Mouse (Mus musculus): ENCODE measurements around the gene Sertad4. TPM values are rescaled to one million over a fixed set of nuclear protein-coding genes. Genes with fewer than 3 reads are reported as not detected.

Gene Sertad4
- polyA plus RNA-seq, 1 experiment from 2014 or later: 12.3 TPM

DNA sequence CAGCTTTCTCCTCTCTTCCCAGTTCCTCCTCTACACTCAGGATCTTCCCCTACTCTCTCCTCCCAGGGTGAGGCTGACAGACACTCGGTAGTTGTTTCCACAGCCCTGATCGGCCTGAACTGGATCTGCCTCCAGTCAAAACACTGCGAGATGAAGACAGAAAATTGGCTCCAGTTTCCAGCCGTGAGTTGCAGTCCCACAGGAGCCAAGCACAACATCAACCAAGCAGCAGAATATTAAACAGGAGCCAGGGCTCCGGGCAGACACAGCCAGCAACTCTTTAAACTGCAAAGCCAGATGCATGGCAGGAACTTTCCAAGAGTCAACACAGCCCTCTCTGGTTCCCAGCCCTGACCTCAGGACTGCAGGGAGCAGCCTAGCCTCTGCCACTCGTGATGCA lies 3.9 kb downstream of the Sertad4 start:
- Histone ChIP-seq H3K9ac (no peak overlapping the region), H3K4me2 (peak overlapping the region; percentile 31), H3K27ac (peak overlapping the region; percentile 68), H3K36me3 (peaks cover 15% of the 10 kb centered on the region), H3K9me3 (replicated peaks) (no peaks in the 10 kb centered on the region), H3K27me3 (peaks cover 16% of the 10 kb centered on the region), H3K4me3 (peak overlapping the region; percentile 4; the same call in 1 of the 2 replicates), H3K4me1 (replicated peaks) (peaks cover 41% of the 10 kb centered on the region)
- peak; percentile 79 for ATAC-seq (replicated peaks; ENCODE audit: insufficient number of reproducible peaks, insufficient read depth, low FRiP score, low read depth)
- 5% methylated on average over 6 of the region's 6 CpGs for WGBS

DNA sequence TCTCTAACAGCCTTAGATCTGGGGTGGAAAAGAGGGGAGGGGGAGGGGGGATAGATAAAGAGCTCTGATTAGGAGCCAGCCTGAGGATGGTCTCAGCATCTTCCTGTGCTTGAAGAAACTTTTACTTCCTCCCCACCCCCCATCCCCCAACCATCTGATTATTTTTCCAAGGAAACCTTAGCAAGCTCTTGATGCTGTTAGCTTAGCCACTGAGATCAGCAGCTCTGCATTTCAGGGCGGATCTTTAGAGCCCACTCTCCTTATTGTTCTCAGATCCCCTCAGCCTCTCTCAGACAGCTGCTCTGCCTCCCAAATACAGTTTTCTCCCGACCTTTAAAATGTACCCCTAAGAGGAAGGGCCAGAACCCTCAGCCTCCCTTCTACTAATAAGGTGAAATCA lies 4.4 kb downstream of the Sertad4 start:
- H3K9ac ChIP-seq: 0 out of 2 replicates have a peak overlapping the region, but pooled peaks have one; percentile 8
- H3K36me3 ChIP-seq: peaks cover 16% of the 10 kb centered on the region
- peaks cover 38% of the 10 kb centered on the region for H3K4me1 ChIP-seq (replicated peaks)
- peaks cover 11% of the 10 kb centered on the region for H3K27me3 ChIP-seq
- H3K4me3 ChIP-seq: peak overlapping the region; percentile 4; the same call in 1 of the 2 replicates
- peak overlapping the region; percentile 31 for H3K4me2 ChIP-seq
- H3K9me3 ChIP-seq (replicated peaks): no peaks in the 10 kb centered on the region
- ATAC-seq (replicated peaks; ENCODE audit: insufficient number of reproducible peaks, insufficient read depth, low FRiP score, low read depth): no peak
- peak overlapping the region; percentile 68 for H3K27ac ChIP-seq
- WGBS: 8% methylated on average over 2 of the region's 2 CpGs

DNA sequence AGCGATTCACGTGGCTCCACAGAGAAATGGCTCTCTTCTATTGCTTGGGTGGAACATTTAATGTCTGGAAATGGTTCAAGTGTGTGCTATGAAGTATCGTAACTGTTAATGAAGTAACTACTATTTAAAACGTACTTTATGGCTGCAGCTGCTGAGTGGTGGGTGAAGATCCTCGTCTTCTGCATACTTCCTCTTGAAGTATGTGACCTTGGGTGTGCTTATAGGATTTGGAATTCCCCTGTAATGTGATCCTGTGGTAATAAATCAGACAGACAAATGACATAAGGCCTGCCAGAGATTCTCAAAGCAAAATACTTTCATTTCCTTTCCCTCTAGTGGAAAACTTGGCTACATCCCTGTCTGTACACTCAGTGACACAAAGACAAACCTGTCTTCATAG lies 5.9 kb downstream of the Sertad4 start:
- Histone ChIP-seq H3K9me3 (replicated peaks) (no peaks in the 10 kb centered on the region), H3K27ac (no peak overlapping the region), H3K36me3 (peaks cover 17% of the 10 kb centered on the region), H3K4me2 (no peak overlapping the region), H3K4me3 (no peak overlapping the region), H3K27me3 (peaks cover 11% of the 10 kb centered on the region), H3K4me1 (replicated peaks) (peaks cover 35% of the 10 kb centered on the region), H3K9ac (no peak overlapping the region)
- WGBS: 59% methylated on average over 5 of the region's 5 CpGs
- ATAC-seq (replicated peaks; ENCODE audit: insufficient number of reproducible peaks, insufficient read depth, low FRiP score, low read depth): no peak

DNA sequence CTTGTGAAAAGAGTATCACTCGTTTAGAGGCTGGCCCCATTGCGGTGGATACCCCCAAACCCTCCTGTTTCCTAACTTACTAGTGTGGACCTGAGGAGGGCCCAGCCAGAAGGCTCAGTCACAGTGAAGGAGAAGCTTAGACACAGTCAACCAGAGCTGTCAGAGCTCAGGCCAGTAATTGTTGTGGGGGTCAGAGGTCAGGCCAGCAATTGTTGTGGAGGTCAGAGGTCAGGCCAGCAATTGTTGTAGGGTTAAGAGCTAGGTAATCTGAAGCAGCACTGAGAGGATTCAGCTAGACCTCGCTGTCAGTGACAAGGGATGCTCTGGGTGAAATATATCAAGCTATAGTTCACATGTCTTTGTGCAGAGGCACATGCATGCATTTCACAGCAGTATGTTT lies 8.3 kb downstream of the Sertad4 start:
- no peak for ATAC-seq (replicated peaks; ENCODE audit: insufficient number of reproducible peaks, insufficient read depth, low FRiP score, low read depth)
- H3K4me3 ChIP-seq: no peak overlapping the region
- no peak overlapping the region for H3K4me2 ChIP-seq
- WGBS: 76% methylated on average over 3 of the region's 3 CpGs
- peaks cover 25% of the 10 kb centered on the region for H3K4me1 ChIP-seq (replicated peaks)
- H3K9me3 ChIP-seq (replicated peaks): no peaks in the 10 kb centered on the region
- H3K27me3 ChIP-seq: peaks cover 3% of the 10 kb centered on the region; the same call in 1 of the 2 replicates
- H3K36me3 ChIP-seq: peaks cover 17% of the 10 kb centered on the region
- H3K9ac ChIP-seq: no peak overlapping the region
- H3K27ac ChIP-seq: no peak overlapping the region

DNA sequence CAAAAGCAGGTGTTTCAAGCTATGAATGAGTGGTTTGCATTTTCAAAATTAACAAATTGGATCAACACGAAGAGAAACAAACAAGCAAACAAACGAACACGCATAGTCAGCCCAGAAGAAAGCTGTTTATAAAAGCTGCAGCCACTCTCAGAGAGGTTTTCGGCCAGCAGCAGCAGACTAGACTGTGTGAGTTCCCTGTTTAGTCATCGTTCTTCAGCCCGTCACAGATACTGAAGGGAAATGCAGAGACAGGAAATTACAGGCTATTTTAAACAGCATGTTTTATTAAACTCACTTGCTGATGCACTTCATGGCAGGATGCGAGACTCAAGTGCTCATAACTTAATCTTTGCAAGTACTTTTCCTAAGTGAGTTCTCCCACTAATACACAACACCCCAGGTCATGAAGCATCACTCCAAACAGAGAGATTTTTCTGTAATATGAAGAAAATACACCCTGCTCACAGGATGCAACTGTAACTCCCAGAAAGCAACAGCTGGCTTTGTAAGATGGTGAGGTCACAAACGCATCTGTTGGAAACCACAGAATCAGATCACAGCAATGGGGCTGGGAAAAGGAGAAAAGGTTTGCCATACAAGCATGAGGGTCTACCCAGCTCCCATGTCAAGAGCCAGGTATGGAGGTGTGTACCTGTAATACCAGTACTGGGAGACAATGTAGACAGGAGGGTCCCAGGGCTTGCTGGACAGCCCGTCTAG lies 14.3 kb downstream of the Sertad4 start:
- H3K36me3 ChIP-seq: peaks cover 2% of the 10 kb centered on the region; the same call in 1 of the 2 replicates
- no peaks in the 10 kb centered on the region for H3K9me3 ChIP-seq (replicated peaks)
- H3K27ac ChIP-seq: no peak overlapping the region
- no peaks in the 10 kb centered on the region; the same call in 1 of the 2 replicates for H3K4me1 ChIP-seq (replicated peaks)
- H3K9ac ChIP-seq: no peak overlapping the region
- ATAC-seq (replicated peaks; ENCODE audit: insufficient number of reproducible peaks, insufficient read depth, low FRiP score, low read depth): no peak
- 55% methylated on average over 9 of the region's 9 CpGs for WGBS
- H3K4me3 ChIP-seq: no peak overlapping the region
- H3K27me3 ChIP-seq: peaks cover 3% of the 10 kb centered on the region
- no peak overlapping the region for H3K4me2 ChIP-seq

DNA sequence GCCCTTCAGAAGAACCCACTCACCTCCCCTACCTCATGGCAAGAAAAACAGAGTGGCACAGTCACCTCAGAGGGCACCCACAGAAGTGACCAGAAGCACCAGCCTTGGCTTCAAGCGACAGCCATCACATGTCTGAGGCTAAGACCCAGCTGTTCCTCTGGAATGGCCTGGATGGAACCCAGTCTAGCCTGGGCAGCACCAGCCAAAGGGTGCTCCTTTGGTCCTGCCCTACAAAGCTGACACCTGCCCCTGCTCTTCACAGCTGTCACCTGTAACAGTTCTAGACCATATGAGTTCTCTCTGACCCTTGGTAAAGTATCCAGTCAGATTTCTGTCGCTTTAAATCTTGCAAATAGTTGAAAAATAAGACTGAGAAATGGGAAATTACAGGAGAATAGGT lies 14.9 kb downstream of the Sertad4 start:
- no peak for ATAC-seq (replicated peaks; ENCODE audit: insufficient number of reproducible peaks, insufficient read depth, low FRiP score, low read depth)
- 61% methylated on average over 2 of the region's 2 CpGs for WGBS

DNA sequence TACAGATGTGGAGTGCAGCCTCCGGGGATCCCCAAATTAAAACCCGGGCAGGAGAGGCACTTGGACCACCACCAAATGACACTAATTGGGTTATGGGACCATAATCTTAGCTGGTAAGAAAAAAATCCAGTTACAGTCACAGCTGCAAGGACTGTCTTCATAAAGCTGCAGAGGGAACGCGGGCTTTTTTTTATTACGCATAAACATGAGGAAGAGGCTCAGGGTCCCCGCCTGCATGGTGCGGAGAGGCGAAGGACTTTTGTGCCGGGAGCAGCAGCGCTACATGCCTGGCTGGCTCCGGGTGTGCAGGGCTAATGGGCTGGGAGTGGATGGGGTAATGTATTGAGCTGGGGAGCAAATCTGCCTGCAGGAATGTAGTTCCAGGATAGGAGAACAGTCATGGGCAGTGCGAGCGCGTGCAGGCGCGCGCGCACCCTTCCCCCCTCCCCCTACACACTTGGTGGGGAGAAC lies 20.3 kb downstream of the Sertad4 start:
- Histone ChIP-seq H3K27ac (peak overlapping the region; percentile 61), H3K9me3 (replicated peaks) (no peaks in the 10 kb centered on the region), H3K27me3 (peaks cover 35% of the 10 kb centered on the region), H3K4me1 (replicated peaks) (peaks cover 26% of the 10 kb centered on the region), H3K36me3 (no peaks in the 10 kb centered on the region), H3K4me2 (peak overlapping the region; percentile 98), H3K9ac (peak overlapping the region; percentile 65), H3K4me3 (peak overlapping the region; percentile 65)
- WGBS: 5% methylated on average over 18 of the region's 18 CpGs
- peak; percentile 30; the same call in 1 of the 2 replicates for ATAC-seq (replicated peaks; ENCODE audit: insufficient number of reproducible peaks, insufficient read depth, low FRiP score, low read depth)

More for the DNA sequence above, 14.9 kb downstream of the Sertad4 start:
- Histone ChIP-seq H3K27me3 (peaks cover 8% of the 10 kb centered on the region), H3K27ac (no peak overlapping the region), H3K4me1 (replicated peaks) (no peaks in the 10 kb centered on the region; the same call in 1 of the 2 replicates), H3K9me3 (replicated peaks) (no peaks in the 10 kb centered on the region), H3K36me3 (no peaks in the 10 kb centered on the region), H3K9ac (no peak overlapping the region), H3K4me2 (no peak overlapping the region), H3K4me3 (no peak overlapping the region)

DNA sequence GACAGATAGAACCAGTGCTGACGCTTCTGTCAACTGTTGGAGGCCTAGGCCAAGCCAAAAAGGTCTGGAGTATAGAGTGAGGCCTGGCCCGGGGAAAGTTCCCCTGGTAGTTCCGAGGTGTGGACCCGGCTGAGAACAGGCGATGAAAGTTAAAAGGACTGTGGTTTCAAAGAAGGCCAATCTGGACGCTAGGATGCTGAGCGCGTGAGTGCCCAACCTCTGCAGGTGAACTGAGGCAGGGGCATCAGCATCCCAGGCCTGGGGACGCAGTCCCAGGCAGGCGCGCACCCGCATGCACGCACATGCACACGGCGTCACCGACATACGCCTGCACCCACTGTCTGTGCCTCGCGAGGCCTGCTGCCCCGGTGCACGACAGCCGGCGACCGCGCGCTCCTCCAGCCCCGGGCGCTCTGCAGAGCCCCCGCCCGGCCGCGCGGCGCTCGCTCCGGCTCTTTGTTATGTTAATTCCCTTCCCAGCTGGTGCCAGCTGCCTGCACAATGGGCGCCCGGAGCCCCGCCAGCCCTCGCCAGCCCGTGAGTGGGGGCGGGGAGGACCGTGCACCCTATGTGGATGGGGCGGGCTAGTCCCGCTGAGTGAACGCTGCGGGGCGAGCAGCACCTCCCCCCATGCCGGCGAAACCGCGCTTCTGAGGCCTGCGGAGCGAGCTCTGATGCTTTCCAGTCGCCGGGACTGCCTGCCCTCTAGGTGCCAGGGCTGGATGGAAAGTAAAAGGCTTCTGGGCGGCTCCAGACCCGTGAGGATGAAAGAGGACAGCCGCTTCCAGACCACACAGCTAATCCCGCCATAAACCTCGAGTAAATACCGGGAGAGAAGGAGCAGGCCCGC lies 21.0 kb downstream of the Sertad4 start:
- Histone ChIP-seq H3K27me3 (peaks cover 35% of the 10 kb centered on the region), H3K36me3 (no peaks in the 10 kb centered on the region), H3K4me2 (peak overlapping the region; percentile 98), H3K27ac (peak overlapping the region; percentile 61), H3K4me1 (replicated peaks) (peaks cover 28% of the 10 kb centered on the region), H3K9me3 (replicated peaks) (no peaks in the 10 kb centered on the region), H3K9ac (peak overlapping the region; percentile 65), H3K4me3 (peak overlapping the region; percentile 65)
- 3% methylated on average over 63 of the region's 63 CpGs for WGBS
- peak; percentile 75 for ATAC-seq (replicated peaks; ENCODE audit: insufficient number of reproducible peaks, insufficient read depth, low FRiP score, low read depth)

DNA sequence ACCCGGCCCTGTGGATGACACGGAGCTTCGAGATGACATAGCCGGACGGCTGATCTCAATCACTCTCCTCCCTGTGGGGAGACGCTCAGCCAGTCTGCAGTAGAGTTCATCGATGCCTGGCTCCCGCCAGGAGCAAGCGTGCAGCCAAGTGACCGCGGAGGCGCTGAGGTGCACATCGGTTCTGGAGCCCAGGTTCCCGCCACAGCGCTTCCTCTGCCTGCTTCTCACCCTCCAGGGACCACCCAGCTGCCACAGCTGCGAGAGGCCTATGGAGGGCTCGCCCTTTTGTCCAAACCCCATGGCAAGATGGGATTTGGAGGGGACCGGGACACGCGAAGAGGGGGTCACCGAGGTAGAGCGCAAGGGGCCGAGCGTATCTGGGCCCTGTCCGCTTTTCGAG lies 22.0 kb downstream of the Sertad4 start:
- H3K36me3 ChIP-seq: no peaks in the 10 kb centered on the region
- no peaks in the 10 kb centered on the region for H3K9me3 ChIP-seq (replicated peaks)
- no peak overlapping the region for H3K9ac ChIP-seq
- H3K4me3 ChIP-seq: no peak overlapping the region
- 34% methylated on average over 26 of the region's 26 CpGs for WGBS
- peaks cover 34% of the 10 kb centered on the region for H3K4me1 ChIP-seq (replicated peaks)
- H3K4me2 ChIP-seq: no peak overlapping the region; the same call in 1 of the 2 replicates
- peaks cover 35% of the 10 kb centered on the region for H3K27me3 ChIP-seq
- ATAC-seq (replicated peaks; ENCODE audit: insufficient number of reproducible peaks, insufficient read depth, low FRiP score, low read depth): no peak
- no peak overlapping the region for H3K27ac ChIP-seq

DNA sequence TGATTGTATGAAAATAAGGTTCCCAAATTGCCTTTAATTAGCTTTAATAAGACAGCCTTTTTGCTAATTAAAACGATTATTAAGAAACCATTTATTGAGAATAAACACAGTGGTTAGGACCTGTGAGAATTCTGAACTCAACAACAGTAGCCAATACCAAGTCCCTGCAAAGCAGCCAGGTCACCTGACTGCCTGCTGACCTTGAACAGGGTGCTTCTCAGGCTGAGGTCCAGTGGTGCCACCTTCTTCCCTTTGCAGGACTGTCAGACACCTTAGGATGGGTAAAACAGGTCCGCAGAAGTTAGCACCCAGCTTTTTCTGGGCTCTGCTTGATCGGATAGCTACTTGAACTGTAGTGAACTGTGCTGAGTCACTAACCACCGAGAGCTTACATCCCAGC lies 22.5 kb downstream of the Sertad4 start:
- Histone ChIP-seq H3K27me3 (peaks cover 35% of the 10 kb centered on the region), H3K27ac (no peak overlapping the region), H3K4me3 (no peak overlapping the region), H3K9ac (no peak overlapping the region), H3K9me3 (replicated peaks) (no peaks in the 10 kb centered on the region), H3K4me2 (no peak overlapping the region), H3K4me1 (replicated peaks) (peaks cover 35% of the 10 kb centered on the region), H3K36me3 (no peaks in the 10 kb centered on the region)
- no peak for ATAC-seq (replicated peaks; ENCODE audit: insufficient number of reproducible peaks, insufficient read depth, low FRiP score, low read depth)
- 46% methylated on average over 4 of the region's 4 CpGs for WGBS

DNA sequence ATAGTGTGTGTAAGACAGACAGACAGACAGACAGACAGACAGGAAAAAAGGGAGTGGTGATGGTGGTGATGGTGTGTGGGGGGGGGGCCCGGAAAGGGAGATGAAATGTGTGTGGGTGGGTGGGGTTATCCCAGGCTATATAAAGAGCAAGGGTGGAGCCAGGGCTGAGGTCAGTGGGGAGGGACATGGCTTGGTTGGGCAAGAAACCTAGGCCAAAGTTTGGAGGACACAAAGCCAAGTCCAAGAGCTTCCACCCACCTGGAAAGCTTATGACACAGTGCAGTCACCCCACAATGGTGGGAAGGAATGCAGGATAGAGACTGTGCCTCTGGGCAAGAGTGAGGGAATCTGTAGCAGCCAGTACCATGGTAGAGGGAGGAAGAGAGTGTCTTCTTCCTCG lies 23.2 kb downstream of the Sertad4 start:
- Histone ChIP-seq H3K36me3 (no peaks in the 10 kb centered on the region), H3K27me3 (peaks cover 35% of the 10 kb centered on the region), H3K9ac (no peak overlapping the region), H3K9me3 (replicated peaks) (no peaks in the 10 kb centered on the region), H3K4me2 (no peak overlapping the region), H3K4me1 (replicated peaks) (peaks cover 35% of the 10 kb centered on the region), H3K4me3 (no peak overlapping the region), H3K27ac (no peak overlapping the region)
- ATAC-seq (replicated peaks; ENCODE audit: insufficient number of reproducible peaks, insufficient read depth, low FRiP score, low read depth): no peak
- WGBS: 50% methylated on average over 2 of the region's 2 CpGs

Measured in heart, embryonic 15.5 days (tissue).